Mouse (Mus musculus) left cerebral cortex, adult 18-20 months (tissue): ENCODE measurements around the gene Tsc22d4. TPM values are rescaled to one million over a fixed set of nuclear protein-coding genes. Genes with fewer than 3 reads are reported as not detected.
"Not testable (repeated sequence)": the region's sequence is repeated elsewhere in the genome, so short reads cannot be mapped to it uniquely, and the experiment has no call there.

Source experiments
- DNase-seq, 2 experiments: peaks; one replicate each; pipeline ENCODE4 v3.0.0; 2021 to 2022; ENCODE audit warnings: low spot score in 2 of 2, mixed read lengths in 1 of 2
- total RNA-seq, 2 experiments: library from RNA; stranded (reverse); gene quantifications; 2 replicates each; pipeline ENCODE4 v1.2.3; 2021

The Tsc22d4 gene
- total RNA-seq, 2 experiments from 2014 or later: 139 to 145 TPM

DNA sequence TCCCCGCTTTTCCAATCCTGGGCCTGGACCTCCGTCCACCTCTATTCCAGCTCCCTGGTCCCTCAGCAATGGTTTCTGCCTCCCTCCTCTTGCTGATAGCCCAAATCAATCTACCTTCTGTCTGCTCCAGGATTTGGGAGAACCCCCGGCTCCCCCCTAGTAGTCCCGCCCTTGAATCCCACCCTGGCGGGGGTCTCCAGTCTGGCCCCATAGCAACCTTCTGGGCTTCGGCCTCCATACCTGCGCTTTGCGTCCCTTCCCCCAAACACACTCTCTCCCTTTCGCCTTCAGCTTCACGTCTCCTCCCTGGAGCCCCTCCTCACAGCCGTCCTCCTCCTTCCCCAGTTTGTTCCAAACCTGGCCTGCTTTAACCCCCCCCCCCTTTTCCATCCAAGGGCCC is 5.0 kb upstream of the Tsc22d4 start:
- DNase-seq: no peak

DNA sequence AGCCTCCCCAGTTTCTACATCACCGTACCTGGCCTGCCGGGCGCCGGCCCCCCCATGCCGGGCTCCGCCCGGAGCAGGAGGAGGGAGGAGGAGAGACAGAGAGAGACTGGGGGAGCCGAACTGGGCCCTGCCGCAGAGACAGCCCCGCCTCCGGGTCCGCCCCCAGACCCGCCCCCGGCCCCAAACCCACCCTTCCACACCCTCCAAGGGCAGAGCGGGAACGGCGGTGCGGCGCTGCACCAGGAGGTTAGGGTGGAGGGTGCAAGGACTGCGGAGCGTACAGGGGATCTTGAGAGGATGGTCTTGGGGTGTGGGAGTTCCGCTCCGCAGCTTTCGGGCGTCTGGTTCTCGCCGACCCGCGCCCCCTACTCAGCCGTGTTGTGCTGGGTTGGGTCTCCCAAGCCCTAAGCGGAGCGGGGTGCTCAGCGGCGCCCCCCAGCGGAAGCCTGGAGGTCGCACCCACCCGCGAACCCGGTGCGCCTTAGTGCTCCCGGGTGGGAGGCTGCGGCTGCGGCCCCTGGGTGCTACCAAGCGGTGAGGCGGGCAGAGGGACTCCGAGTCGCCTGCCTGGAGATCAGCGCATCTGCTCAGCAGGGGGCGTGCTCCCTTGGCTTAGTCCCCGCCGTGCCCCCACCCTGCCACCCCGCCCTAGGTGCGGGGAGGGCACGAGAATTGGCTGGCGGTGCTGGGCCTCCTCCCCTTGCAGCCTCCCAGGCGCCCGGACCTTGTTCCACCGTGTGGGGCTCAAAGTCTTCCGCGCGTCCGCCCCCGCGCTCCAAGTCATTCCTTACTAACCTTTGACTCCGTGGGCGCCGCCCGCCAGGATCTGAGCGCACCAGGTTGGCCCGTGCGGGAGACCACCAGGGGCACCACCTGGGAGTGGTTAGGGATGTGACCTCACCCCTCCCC is 4.3 kb upstream of the Tsc22d4 start, which contains the start of gene Nyap1:
TSS of gene Nyap1 (minus strand) at position 585 of the 909 bp plus-strand sequence.
- DNase-seq: peak; percentile 75 to 80

DNA sequence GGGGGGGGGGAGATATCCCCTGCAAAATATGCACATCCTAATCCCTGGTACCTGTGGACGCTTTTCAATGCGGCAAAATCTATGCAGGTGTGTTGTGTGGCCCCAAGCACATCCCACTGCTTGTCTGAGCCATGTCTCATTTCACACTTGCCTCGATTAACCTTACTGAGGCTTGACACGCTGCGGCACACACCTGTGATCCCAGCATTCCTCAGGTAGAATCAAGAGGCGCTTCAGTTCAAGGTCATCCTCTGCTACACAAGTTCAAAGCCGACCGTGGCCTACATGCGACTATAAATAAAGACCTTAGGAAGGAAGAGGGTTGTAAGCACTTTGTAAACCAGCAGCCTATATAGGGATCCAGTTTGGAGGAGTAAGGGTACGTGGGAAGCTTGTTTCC is 3.5 kb upstream of the Tsc22d4 start:
- no peak for DNase-seq

DNA sequence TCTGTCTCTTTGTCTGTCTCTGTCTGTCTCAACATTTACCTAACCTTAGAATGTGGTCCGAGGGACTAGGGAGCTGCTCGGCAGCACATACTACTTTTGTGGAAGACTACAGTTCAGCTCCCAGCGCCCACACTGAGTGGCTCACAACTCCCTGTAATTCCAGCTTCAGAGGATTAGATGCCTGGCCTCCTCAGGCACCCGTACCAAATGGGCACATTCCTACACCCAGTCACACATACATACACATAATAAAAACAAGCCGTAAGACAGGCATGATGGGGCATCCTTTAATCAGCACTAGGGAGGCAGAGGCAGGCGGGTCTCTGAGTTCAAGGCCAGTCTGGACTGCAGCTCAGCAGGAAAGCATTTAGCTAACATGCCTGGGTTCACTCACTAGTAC is 2.7 kb upstream of the Tsc22d4 start:
- no peak for DNase-seq

DNA sequence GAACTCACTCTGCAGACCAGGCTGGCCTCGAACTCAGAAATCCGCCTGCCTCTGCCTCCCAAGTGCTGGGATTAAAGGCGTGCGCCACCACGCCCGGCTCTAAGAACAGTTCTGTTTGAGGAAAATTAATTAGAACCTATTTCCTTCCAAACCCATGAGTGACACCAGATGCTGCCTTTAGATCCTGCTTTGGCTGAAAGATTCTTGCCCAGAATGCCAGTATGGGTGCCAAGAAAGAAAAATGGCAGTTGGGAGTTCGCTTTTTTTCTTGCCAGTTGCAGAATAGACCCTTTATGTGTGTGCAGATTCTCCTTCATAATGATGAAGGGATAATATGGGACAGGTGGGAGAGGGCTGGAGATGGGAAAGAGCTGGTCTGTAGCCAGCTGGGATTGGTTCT is 1.3 kb upstream of the Tsc22d4 start:
- DNase-seq: no peak

DNA sequence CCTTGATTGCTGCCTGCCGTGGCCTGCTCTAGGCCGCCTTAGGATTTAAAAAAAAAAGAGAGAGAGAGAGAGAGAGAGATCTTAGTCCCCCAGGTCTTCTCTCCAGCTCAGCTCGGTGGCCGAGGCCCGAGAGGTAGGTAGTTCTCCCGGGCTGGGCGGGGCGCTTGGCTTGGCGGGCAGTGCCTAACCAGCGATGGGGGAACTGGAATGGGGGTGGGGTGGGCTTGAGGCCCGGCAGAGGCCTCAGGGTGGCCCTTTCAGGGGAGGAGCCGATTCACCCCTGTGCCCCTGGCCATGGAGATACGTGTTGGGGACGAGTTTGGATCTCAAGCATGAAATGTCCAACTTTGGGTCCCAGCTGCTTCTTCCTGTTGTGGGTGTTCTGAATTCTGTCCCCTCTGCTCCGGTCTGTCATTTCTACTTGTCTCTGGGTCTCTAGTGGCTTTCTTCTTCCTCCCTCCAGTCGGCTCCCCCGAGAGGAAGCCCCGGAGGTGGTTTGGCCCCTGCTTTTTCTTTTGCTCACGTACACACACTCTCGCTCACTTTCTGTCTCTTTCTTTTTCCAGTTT is 836 bp downstream of the Tsc22d4 start:
- no peak for DNase-seq

DNA sequence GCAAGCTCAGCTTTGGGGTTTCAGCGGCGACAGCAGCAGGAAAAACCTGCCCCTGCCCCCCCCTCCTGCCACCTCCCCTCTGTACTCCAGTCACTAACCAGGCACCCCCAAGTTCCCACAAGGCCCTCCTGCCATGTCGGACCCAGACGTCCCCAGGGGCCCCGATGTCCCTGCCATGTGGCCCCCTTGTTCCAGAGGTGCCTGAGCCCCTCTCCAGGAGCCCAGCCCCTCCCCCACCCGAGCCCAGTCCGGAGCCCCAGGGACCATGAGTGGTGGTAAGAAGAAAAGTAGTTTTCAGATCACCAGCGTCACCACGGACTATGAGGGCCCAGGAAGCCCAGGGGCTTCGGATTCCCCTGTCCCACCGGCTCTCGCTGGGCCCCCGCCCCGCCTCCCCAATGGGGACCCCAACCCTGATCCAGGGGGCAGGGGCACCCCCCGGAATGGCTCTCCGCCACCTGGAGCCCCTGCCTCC is 1.4 kb downstream of the Tsc22d4 start:
- DNase-seq: no peak

DNA sequence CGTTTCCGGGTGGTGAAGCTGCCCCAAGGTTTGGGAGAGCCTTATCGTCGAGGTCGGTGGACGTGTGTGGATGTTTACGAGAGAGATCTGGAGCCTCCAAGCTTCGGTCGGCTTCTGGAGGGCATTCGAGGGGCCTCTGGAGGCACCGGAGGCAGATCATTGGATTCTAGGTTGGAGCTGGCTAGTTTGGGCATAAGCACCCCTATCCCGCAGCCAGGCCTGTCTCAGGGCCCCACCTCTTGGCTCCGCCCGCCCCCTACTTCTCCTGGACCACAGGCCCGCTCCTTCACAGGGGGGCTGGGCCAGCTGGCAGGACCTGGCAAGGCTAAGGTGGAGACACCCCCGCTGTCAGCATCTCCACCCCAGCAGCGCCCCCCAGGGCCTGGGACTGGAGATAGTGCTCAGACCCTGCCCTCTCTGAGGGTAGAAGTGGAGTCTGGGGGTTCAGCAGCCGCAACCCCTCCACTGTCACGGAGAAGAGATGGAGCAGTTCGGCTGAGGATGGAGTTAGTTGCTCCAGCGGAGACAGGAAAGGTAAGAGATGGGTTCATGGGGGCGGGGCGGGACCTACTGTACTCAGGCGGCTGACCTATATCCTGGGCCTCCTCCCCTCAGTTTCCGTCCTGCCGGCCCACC is 1.9 kb downstream of the Tsc22d4 start:
- no peak for DNase-seq

DNA sequence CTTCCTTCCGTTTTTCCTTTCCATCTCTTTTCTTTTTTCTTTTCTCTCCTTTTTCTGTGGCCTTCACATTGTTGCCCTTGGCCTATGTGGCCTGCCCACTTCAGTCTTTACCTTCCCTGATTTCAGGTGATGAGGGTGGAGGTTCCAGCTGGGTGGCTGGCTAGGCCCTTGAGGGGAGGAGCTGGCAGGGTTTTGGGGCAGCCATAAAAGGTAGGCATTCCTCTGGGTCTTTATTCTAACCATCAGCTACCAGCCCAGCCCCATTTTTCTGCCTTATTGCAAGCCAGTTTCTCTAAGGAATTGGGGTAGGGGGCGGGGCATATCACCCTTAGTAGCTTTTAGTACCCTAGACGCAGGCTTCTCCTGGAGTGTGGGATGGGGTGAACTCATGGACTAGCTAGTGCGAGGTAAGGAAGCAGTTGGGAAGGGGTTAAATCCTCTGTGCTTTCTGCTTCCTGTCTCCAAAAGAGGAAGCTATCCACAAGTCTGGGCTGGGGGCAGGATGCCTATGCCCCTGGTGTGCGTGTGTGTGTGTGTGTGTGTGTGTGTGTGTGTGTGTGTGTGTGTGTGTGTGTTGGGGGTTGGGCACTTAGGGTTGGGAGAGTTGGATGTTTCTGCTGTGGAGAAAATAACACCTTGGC is 2.7 kb downstream of the Tsc22d4 start:
- no peak for DNase-seq

DNA sequence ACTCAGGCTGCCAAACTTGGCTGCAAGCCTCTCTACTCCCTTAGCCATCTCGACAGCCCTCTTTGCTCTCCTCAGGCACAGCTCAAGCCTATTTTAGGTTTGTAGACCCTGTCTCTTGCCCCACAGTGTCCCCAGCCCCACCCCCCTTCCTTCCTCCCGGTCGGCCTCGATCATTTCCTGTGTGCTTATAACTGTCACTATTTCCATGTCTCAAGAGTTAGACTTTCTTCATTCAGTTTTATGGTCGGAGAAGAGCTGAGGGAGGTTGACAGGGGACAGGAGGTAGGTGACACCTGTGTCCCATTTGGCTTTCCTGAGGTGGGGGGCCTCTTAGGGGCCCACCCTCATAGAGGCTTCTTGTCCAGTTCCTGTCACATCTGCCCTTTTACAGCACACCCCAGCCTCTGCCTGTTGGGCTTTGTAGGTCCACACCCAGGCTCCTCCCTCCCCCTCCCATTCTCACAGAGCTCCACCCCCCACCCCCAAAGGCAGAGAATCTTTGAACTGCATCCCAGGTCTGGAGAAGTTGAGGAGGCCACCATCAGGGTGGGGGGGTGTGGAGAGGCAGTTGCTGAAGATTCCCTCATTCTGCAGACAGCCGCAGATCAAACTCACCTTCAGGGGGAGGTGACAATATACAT is 3.8 kb downstream of the Tsc22d4 start:
- DNase-seq: no peak

DNA sequence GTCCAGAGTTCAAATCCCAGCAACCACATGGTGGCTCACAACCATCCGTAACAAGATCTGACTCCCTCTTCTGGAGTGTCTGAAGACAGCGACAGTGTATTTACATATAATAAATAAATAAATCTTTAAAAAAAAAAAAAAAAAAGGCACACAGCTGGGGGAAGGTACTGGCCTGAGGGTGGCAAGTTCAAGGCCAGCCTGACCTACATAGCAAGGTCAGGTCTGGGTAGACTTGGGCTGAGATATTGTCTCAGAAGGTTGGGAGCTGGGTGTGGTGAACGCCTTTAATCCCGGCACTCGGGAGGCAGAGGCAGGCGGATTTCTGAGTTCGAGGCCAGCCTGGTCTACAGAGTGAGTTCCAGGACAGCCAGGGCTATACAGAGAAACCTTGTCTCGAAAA is 4.7 kb downstream of the Tsc22d4 start:
- not testable (repeated sequence) for DNase-seq

DNA sequence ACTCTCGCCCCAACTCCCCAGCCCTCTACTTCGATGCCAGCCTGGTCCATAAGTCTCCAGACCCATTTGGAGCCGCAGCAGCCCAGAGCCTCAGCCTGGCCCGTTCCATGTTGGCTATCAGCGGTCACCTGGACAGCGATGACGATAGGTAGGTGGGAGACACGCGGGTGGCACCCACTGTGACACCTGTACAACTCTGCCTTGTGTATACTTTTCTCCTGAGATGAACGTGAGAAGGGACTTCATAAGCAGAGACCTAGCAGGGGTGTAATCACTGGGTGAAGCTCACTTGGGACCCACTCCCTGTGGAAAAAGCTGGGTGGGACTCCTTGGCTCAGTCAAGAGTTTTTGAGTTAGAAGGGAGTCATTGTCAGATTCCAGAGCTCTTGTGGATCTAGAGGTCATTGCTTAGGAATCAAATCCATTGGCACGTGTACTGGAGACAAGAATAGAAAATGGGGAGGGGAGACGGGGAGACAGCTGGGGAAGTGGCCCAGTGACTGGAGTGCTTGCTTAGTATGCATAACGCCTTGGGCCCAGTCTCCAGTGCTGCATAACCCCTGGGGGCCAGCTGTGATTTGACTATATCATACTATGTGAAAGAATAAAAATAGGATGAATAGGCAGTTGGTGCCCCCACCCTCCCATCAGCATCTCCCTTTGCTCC is 5.8 kb downstream of the Tsc22d4 start:
- DNase-seq: no peak

DNA sequence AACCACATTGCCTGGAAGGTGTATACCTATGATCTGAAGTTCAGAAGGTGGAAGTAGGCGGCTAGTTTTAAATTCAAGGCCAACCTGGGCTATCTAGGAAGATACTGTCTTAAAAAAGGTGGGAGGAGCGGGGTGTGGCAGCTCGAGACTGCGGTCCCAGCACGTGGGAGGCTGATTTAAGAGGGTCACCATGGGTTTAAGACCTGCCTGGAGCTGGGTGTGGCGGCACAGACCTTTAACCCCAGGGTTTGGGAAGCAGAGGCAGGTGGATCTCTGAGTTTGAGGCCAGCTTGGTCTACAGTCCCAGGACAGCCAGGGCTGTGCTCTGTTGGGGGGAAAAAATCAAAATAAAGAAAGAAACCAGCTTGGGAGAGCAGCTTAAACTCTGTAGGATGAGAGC is 6.5 kb downstream of the Tsc22d4 start:
- no peak for DNase-seq

DNA sequence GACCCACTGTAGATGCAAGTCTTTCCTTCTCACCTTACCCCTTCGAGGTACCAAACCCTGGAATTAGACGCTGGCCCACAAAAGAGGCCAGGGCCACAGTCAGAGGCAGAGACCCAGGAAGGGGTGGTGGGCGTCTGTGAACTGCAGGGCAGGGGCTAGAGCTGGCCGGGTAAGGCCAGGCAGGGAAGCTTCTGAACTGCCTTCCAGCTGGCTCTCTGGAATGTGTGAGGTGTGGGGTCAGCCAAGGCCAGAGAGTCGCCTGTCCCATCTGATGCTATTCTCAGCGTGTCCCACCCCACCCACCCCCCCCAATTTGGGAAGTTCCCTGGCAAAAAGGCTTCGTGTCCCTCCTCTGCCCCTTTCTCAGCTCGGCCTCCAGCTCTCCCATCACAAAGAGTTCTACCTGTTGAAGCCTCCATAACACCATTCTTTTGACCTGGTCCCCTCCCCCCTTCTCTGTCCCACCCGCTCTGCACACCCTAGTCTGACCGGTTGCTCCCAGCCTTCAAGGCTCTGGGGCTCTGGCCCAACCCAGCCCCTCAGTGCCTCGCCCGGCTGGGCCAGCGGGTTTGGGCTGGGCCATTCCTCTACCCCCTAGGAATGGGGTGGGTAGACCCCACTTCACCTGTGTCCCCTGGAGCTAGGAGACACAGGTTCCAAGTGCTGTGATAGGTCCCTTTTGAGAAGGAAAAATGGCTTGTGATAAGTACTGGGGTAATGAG is 7.7 kb downstream of the Tsc22d4 start:
- no peak for DNase-seq

DNA sequence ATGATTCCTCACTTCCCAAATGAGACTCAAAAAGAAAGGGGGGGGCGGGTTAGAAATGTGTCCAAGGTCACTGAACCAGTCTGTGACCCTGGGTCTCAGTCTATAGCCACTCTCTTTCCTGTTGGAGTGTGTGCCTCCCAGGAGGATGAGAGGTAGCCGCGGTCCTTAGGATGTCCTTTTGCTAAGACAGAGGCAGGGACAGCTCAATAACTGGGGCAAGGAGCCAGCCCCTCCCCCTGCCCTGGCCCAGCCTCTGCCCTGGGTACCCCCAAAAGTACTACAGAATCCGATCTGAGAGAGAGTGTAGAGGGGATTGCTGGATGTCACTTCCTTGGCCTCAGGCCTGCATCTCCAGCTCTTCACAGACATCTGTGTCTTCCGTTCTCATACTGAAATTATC is 9.9 kb downstream of the Tsc22d4 start:
- DNase-seq: no peak

DNA sequence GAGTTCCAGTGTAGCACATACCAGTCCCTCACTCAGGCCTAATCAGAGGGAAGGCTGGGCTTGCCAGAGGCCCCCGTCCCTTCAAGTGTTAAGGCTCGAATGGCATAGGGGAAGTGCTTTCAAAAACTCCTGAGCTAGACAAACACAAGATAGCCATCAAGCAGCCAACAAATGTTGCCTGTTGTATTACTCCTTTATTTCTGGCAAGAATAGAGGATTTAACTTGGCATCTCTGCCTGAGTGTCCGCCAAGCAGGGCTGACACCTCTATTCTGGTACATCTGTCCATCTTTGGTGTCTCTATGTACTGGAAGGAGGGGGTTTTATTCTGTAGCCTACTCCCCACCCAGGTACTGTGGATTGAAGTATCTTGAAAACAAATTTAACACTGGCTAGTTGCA is 10.6 kb downstream of the Tsc22d4 start:
- no peak for DNase-seq

DNA sequence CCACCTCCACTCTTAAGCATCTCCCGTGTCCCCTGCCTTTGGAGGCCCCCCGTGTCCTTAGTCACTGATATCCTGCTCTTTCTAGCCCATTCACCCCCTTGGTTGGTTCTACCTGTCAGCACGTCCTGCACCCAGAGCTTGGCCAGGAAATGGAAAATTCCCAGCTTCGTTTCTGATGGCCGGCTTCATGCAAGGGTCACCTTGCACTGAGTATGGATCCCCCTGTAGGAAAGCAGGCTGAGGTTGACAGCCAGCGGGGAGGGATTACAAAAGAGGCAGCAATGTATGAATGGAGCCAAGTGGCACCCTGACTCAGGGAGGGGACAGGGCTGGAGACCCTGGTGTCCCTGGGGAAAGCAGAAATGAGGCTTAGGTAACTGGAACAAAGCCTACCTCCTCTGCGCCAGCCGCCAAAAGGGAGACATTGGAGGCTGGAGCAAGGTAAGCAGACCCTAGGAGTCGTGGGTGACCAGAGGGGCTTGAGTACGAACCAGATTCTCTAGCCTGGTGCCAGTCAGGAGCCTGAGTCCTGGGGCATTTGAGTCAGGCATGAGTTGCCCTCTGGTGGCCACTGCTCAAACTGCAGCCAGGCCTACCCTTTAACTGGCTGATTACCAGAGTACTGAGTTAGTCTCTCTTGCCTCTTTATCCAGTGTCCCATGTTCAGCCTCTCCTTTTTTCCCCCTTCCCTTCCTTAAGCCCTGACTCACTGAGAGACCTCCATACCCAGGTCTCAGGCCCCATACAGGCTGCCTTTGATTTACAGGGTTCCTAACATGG is 11.5 kb downstream of the Tsc22d4 start:
- peak; percentile 81 to 93 for DNase-seq

DNA sequence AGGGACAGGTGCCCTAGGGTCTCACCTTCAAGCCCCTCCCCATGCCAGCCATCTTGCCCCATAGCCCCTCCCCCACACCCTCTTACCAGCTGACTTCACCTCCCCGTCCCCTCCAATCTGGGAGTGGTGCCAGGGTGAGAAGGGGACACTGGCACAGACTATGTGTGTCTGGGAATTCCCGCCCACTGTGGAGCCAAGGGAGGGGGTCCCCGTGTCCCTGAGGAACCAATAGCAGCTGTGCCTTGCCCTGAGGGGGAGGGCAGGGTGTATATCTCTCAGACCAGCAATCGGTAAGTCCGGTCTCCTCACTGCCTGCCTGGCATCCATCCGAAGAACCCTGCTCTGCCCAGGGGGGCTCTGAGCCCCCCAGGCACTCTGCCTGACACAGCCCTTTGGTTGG is 12.4 kb downstream of the Tsc22d4 start:
- peak; percentile 63 to 68 for DNase-seq

DNA sequence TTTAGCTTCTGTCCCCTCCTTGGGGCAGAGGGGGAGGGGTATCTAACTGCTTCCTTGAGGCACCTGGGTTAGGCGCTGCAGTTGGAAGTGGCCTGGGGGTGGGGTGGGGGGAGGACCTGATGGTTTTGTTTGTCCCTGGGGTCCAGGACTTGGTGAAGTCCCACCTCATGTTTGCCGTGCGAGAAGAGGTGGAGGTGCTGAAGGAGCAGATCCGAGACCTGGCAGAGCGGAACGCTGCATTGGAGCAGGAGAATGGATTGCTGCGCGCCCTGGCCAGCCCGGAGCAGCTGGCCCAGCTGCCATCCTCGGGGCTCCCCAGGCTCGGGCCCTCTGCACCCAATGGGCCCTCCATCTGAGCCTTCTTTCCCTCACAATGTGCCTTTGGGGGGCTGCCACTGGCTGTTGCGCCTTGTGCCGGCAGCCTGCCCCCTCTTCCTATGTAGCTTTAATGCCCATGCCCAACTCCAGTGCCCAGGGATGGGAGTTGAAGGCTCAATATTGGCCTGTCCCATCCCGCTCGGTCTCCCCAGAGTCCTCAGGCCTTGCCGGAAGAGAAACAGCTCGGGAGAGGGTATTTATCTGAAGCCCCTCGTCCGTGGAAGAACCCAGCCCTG is 13.5 kb downstream of the Tsc22d4 start:
- DNase-seq: no peak
